Mouse (Mus musculus) myocyte (in vitro differentiated cells): Measurements from ENCODE around the gene Bahd1. TPM values are rescaled to one million over a fixed set of nuclear protein-coding genes. Genes with fewer than 3 reads are reported as not detected.
A peak's percentile ranks its signal among the peaks of the same experiment; 100 is the strongest.

Source experiments
- H3K27me3 ChIP-seq: one replicate; pipeline ENCODE4 v1.6.1; 2011; ENCODE audit not compliant: control insufficient read depth, insufficient read depth, insufficient read length
- H3K36me3 ChIP-seq: one replicate; pipeline ENCODE4 v1.6.1; 2011; ENCODE audit not compliant: control insufficient read depth, insufficient read depth
- H3K4me2 ChIP-seq: one replicate; pipeline ENCODE4 v1.6.1; 2011; ENCODE audit warnings: low read depth, control low read depth
- H3K4me3 ChIP-seq: one replicate; pipeline ENCODE4 v1.5.1; 2011; ENCODE audit warnings: mild to moderate bottlenecking, control low read depth, moderate library complexity
- H3K79me2 ChIP-seq: one replicate; pipeline ENCODE4 v1.6.1; 2011; ENCODE audit not compliant: control insufficient read depth, insufficient read depth
- H3ac ChIP-seq: one replicate; pipeline ENCODE4 v1.6.1; 2011; ENCODE audit not compliant: control insufficient read depth, insufficient read length
- CEBPB ChIP-seq: IDR thresholded peaks from 2 replicates; pipeline ENCODE4 v1.6.1; 2011; ENCODE audit warnings: mild to moderate bottlenecking, moderate library complexity; ENCODE audit not compliant: poor library complexity, insufficient read depth, severe bottlenecking
- E2F4 ChIP-seq: IDR thresholded peaks from one replicate; pipeline ENCODE4 v1.6.1; 2011; ENCODE audit warnings: mild to moderate bottlenecking, control low read depth, moderate library complexity; ENCODE audit not compliant: insufficient read depth
- MAX ChIP-seq: IDR thresholded peaks from one replicate; pipeline ENCODE4 v1.6.1; 2011; ENCODE audit warnings: low read depth, mild to moderate bottlenecking, control low read depth
- MYOD1 ChIP-seq, 3 experiments: IDR thresholded peaks; one replicate each; pipeline ENCODE4 v1.6.1; 2011; ENCODE audit warnings: control low read depth in 2 of 3, low read depth in 2 of 3, mild to moderate bottlenecking in 2 of 3, moderate library complexity in 1 of 3; ENCODE audit not compliant: insufficient read length in 2 of 3, control insufficient read depth in 1 of 3
- MYOG ChIP-seq, 3 experiments: IDR thresholded peaks; one replicate each; pipeline ENCODE4 v1.6.1; 2011; ENCODE audit warnings: control low read depth in 2 of 3, low read depth in 2 of 3, mild to moderate bottlenecking in 2 of 3; ENCODE audit not compliant: insufficient read length in 2 of 3, control insufficient read depth in 1 of 3, insufficient read depth in 1 of 3
- POLR2A ChIP-seq: IDR thresholded peaks from one replicate; pipeline ENCODE4 v1.6.1; 2011; ENCODE audit warnings: low read depth, mild to moderate bottlenecking, control low read depth, moderate library complexity; ENCODE audit not compliant: insufficient read length
- POLR2AphosphoS2 ChIP-seq: IDR thresholded peaks from one replicate; pipeline ENCODE4 v1.6.1; 2011; ENCODE audit warnings: low read depth, control low read depth; ENCODE audit not compliant: insufficient read length
- REST ChIP-seq: IDR thresholded peaks from one replicate; pipeline ENCODE4 v1.6.1; 2011; ENCODE audit warnings: mild to moderate bottlenecking, control low read depth, moderate library complexity; ENCODE audit not compliant: insufficient read depth, insufficient read length
- SRF ChIP-seq: IDR thresholded peaks from one replicate; pipeline ENCODE4 v1.6.1; 2011; ENCODE audit warnings: low read depth; ENCODE audit not compliant: control insufficient read depth, insufficient read length
- TCF12 ChIP-seq: IDR thresholded peaks from one replicate; pipeline ENCODE4 v1.6.1; 2011; ENCODE audit warnings: mild to moderate bottlenecking, control low read depth; ENCODE audit not compliant: poor library complexity, insufficient read depth, severe bottlenecking
- TCF3 ChIP-seq: IDR thresholded peaks from one replicate; pipeline ENCODE4 v1.6.1; 2011; ENCODE audit warnings: low read depth, control low read depth; ENCODE audit not compliant: insufficient read length
- USF1 ChIP-seq: IDR thresholded peaks from one replicate; pipeline ENCODE4 v1.6.1; 2011; ENCODE audit warnings: low read depth, mild to moderate bottlenecking, control low read depth, moderate library complexity
- polyA plus RNA-seq: library from polyadenylated mRNA; unstranded; fragments of >200 nt; fragmentation: generic; extraction: Trizol; gene quantifications from one replicate; pipeline ENCODE4 v1.2.1, GENCODE M21; 2012; ENCODE audit warnings: missing spikeins

Bahd1 gene
- polyA plus RNA-seq, 1 experiment: 12.0 TPM

GRCm38 (mm10) chr2:118902051-118903025 lies 2.2 kb downstream of the Bahd1 start:
- Histone ChIP-seq H3K36me3 (no peaks in the 10 kb centered on the region), H3K4me2 (peak overlapping the region; percentile 70), H3K79me2 (peaks cover 33% of the 10 kb centered on the region), H3ac (peak overlapping the region; percentile 96), H3K4me3 (peak overlapping the region; percentile 31), H3K27me3 (peaks cover 11% of the 10 kb centered on the region)
- TF ChIP-seq MAX (no peak), TCF12 (no peak), E2F4 (no peak), POLR2AphosphoS2 (no peak), POLR2A (no peak), CEBPB (no peak), USF1 (no peak), SRF (no peak), MYOD1 (IDR thresholded peaks at IDR 0.05; ENCODE audit: control insufficient read depth in 1 of 3, insufficient read length in 2 of 3, low read depth in 2 of 3) (no peak), MYOG (IDR thresholded peaks at IDR 0.05; ENCODE audit: control insufficient read depth in 1 of 3, insufficient read depth in 1 of 3, insufficient read length in 2 of 3, low read depth in 2 of 3) (no peak), REST (no peak)

GRCm38 (mm10) chr2:118903333-118903741 lies 3.2 kb downstream of the Bahd1 start:
- H3K27me3 ChIP-seq: peaks cover 4% of the 10 kb centered on the region
- no peaks in the 10 kb centered on the region for H3K36me3 ChIP-seq
- TF ChIP-seq E2F4: no peak
- no peak for TF ChIP-seq POLR2AphosphoS2
- TF ChIP-seq MYOD1 (IDR thresholded peaks at IDR 0.05; ENCODE audit: control insufficient read depth in 1 of 3, insufficient read length in 2 of 3, low read depth in 2 of 3): no peak
- TF ChIP-seq REST: no peak
- TF ChIP-seq USF1: no peak
- TF ChIP-seq MAX: no peak
- TF ChIP-seq TCF12: no peak
- TF ChIP-seq TCF3: no peak
- TF ChIP-seq CEBPB: no peak
- TF ChIP-seq POLR2A: no peak
- peak overlapping the region; percentile 31 for H3K4me3 ChIP-seq
- H3ac ChIP-seq: no peak overlapping the region
- H3K79me2 ChIP-seq: peaks cover 34% of the 10 kb centered on the region
- peak overlapping the region; percentile 70 for H3K4me2 ChIP-seq

- Histone ChIP-seq H3K4me2 (no peak overlapping the region), H3ac (no peak overlapping the region), H3K27me3 (no peaks in the 10 kb centered on the region), H3K4me3 (no peak overlapping the region), H3K79me2 (peaks cover 41% of the 10 kb centered on the region), H3K36me3 (no peaks in the 10 kb centered on the region)
- TF ChIP-seq TCF12: no peak
- TF ChIP-seq MYOD1 (IDR thresholded peaks at IDR 0.05; ENCODE audit: control insufficient read depth in 1 of 3, insufficient read length in 2 of 3, low read depth in 2 of 3): no peak
- TF ChIP-seq E2F4: no peak
- no peak for TF ChIP-seq MYOG (IDR thresholded peaks at IDR 0.05; ENCODE audit: control insufficient read depth in 1 of 3, insufficient read depth in 1 of 3, insufficient read length in 2 of 3, low read depth in 2 of 3)
- TF ChIP-seq TCF3: no peak
- TF ChIP-seq POLR2A: no peak
- no peak for TF ChIP-seq CEBPB
- no peak for TF ChIP-seq POLR2AphosphoS2
- TF ChIP-seq USF1: no peak
- TF ChIP-seq REST: no peak
- no peak for TF ChIP-seq MAX
- no peak for TF ChIP-seq SRF
Observed at GRCm38 (mm10) chr2:118905433-118906117, 5.4 kb downstream of the Bahd1 start.

- H3K4me3 ChIP-seq: no peak overlapping the region
- H3K36me3 ChIP-seq: no peaks in the 10 kb centered on the region
- no peak for TF ChIP-seq E2F4
- no peak for TF ChIP-seq CEBPB
- no peak for TF ChIP-seq USF1
- TF ChIP-seq TCF3: no peak
- TF ChIP-seq REST: no peak
- no peak for TF ChIP-seq SRF
- no peak for TF ChIP-seq POLR2A
- no peak for TF ChIP-seq MYOD1 (IDR thresholded peaks at IDR 0.05; ENCODE audit: control insufficient read depth in 1 of 3, insufficient read length in 2 of 3, low read depth in 2 of 3)
- no peak for TF ChIP-seq MYOG (IDR thresholded peaks at IDR 0.05; ENCODE audit: control insufficient read depth in 1 of 3, insufficient read depth in 1 of 3, insufficient read length in 2 of 3, low read depth in 2 of 3)
- no peak for TF ChIP-seq TCF12
- TF ChIP-seq MAX: no peak
- TF ChIP-seq POLR2AphosphoS2: no peak
- no peak overlapping the region for H3ac ChIP-seq
- no peak overlapping the region for H3K4me2 ChIP-seq
- peaks cover 42% of the 10 kb centered on the region for H3K79me2 ChIP-seq
- H3K27me3 ChIP-seq: no peaks in the 10 kb centered on the region
Observed at GRCm38 (mm10) chr2:118906118-118906492, 5.9 kb downstream of the Bahd1 start.
